Mouse (Mus musculus) small intestine, adult 2 months (tissue): ENCODE measurements around the gene Adamts7.

Source experiments
- CTCF ChIP-seq: fragments of 200-500 bp; IDR thresholded peaks from 2 replicates; pipeline ENCODE4 v1.5.1; 2012; ENCODE audit warnings: low read depth, mild to moderate bottlenecking, control low read depth, inconsistent platforms, low read length, moderate library complexity, mixed read lengths; ENCODE audit not compliant: insufficient replicate concordance, insufficient read length; ENCODE audit errors: extremely low read depth
- POLR2A ChIP-seq: fragments of 200-500 bp; IDR thresholded peaks from 2 replicates; pipeline ENCODE4 v1.6.1; 2012; ENCODE audit warnings: low read depth, mild to moderate bottlenecking, control low read depth, inconsistent platforms, low read length, moderate library complexity

DNA sequence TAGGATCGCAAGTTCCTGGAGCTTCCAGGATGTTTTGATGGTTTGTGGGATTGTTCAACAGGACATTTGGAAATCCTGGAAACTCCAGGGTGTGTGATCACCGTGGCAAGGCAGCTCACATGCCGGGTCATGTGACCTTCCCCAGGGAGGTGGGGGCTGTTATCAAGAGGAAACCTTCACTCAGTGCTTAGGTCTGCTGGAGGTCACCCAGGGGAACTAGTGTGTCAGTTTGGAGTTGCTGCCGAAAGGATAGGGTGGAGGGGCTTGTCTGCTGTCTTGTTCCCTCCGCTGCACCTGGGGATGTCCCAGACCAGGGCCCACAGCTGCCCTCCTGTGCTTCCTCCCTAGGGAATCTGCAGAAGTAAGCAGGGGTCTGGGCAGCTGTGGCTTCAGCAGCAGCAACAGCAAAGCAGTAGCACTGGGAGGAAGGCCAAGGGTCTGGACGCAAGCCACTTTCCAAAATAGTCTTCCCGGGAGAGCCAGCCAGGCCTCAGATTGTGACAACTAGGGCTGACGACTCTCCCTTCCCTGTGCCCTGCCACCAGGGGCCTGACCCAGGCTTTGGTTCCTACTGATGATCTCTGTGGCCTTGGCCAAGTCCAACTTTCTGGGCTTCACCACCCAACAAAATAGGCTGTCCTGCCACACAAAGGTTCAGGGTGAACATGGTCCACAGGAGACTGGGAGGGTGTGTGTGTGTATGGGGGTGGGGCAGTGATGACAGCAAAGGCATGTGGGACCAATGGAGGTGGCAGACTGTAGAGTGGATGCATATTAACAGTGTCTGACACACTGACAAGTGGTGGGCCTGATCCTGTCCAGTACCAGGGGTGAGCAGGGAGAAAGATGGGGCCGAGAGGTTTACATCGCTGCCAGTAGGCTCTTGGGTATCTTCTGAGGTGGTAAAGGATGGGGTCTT lies 35.9 kb downstream of the Adamts7 start:
- TF ChIP-seq CTCF (no peak), POLR2A (no peak)
